Mouse (Mus musculus) erythroblast, embryonic 14.5 days (primary cell): ENCODE data around the gene Hbb-bs.

Experiments
- GATA1 ChIP-seq: IDR thresholded peaks from 2 replicates; pipeline ENCODE4 v1.6.1; 2012; ENCODE audit warnings: low read length, inconsistent platforms, mixed read lengths
- TAL1 ChIP-seq: IDR thresholded peaks from 3 replicates; pipeline ENCODE4 v1.6.1; 2012; ENCODE audit warnings: low read length, inconsistent platforms, mixed read lengths

- TF ChIP-seq GATA1 (no peak), TAL1 (no peak)
These were observed 18.1 kb downstream of the Hbb-bs start for GRCm38 (mm10) chr7:103809801-103810155.
